Mouse (Mus musculus): ENCODE measurements at regions not wholly inside any gene's neighbourhood (a gene's known extent, or its start where the extent isn't known, plus 50 kb on each side); places are given as distances from the start of the nearest gene placed in this dataset.

GRCm38 (mm10) chr7:75398480-75398879 lies 56.9 kb upstream of the Akap13 start:
- in situ Hi-C loops (cut with MboI, MseI): loop anchor here in 1 of 2 experiments (25.0 kb wide), 1 partner anchor 164 kb away; no protein-coding TSS in a partner anchor

GRCm38 (mm10) chr7:75398904-75399724 lies 56.2 kb upstream of the Akap13 start:
- in situ Hi-C loops (cut with MboI, MseI): loop anchor here in 1 of 2 experiments (25.0 kb wide), 1 partner anchor 163 kb away; no protein-coding TSS in a partner anchor

GRCm38 (mm10) chr7:75400471-75400870 lies 54.9 kb upstream of the Akap13 start:
- in situ Hi-C loops (cut with MboI, MseI): no loop called here

DNA sequence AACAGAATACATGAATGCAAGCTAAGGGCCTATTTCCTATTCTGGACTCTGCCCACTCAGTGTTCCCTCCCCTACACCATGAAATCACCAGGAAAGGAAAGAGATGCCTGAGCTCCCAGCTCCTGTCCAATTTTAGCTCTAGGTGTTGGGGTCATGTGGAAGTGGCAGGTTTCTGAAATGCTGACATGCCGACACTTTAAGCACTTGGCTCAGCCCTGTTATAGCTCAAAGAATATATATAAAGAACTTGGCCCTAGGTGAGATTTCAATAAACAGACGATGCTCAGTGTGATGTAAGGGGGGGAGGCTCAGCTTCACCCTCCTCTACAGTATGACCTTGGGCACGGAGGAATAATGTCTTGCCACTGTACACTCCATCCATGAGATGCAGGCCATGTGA lies 50.4 kb upstream of the Akap13 start:
- in situ Hi-C loops (cut with MboI, MseI): no loop called here
